Mouse (Mus musculus): ENCODE measurements around the gene Ksr1. TPM values are rescaled to one million over a fixed set of nuclear protein-coding genes. Genes with fewer than 3 reads are reported as not detected.

Ksr1 gene
- polyA plus RNA-seq, 1 experiment from 2014 or later: 3.3 TPM

- peak; percentile 83 for DNase-seq (ENCODE audit: low spot score, missing footprints)
- H3K9ac ChIP-seq (ENCODE audit: low read length): peak overlapping the region; percentile 29; the same call in 1 of the 2 replicates
- H3K4me2 ChIP-seq: no peak overlapping the region
- H3K4me3 ChIP-seq (ENCODE audit: low read depth, low read length): no peak overlapping the region
- H3K27me3 ChIP-seq (ENCODE audit: control insufficient read depth, insufficient read depth, low read length): no peaks in the 10 kb centered on the region
- peaks cover 18% of the 10 kb centered on the region for H3K4me1 ChIP-seq (ENCODE audit: control insufficient read depth, insufficient read depth, low read length)
- no peaks in the 10 kb centered on the region for H3K36me3 ChIP-seq (ENCODE audit: control insufficient read depth, insufficient read depth, low read length)
- ATAC-seq (ENCODE audit: low FRiP score): 0 out of 2 replicates have a peak, but pooled peaks have one; percentile 33
- WGBS: 3% methylated on average over 2 of the region's 2 CpGs
- no peaks in the 10 kb centered on the region for H3K9me3 ChIP-seq (ENCODE audit: control insufficient read depth, low read length)
- peak overlapping the region; percentile 20 for H3K27ac ChIP-seq (ENCODE audit: low read depth, low read length)
Observed at GRCm38 (mm10) chr11:79095713-79096112, 50.5 kb downstream of the Ksr1 start.

- H3K4me3 ChIP-seq (ENCODE audit: low read depth, low read length): no peak overlapping the region
- DNase-seq (ENCODE audit: low spot score, missing footprints) (peak; percentile 83), ATAC-seq (ENCODE audit: low FRiP score) (no peak)
- H3K36me3 ChIP-seq (ENCODE audit: control insufficient read depth, insufficient read depth, low read length): no peaks in the 10 kb centered on the region
- no peak overlapping the region for H3K4me2 ChIP-seq
- 68% methylated on average over 5 of the region's 5 CpGs for WGBS
- 0 out of 2 replicates have a peak overlapping the region, but pooled peaks have one; percentile 20 for H3K27ac ChIP-seq (ENCODE audit: low read depth, low read length)
- H3K9me3 ChIP-seq (ENCODE audit: control insufficient read depth, low read length): no peaks in the 10 kb centered on the region
- H3K27me3 ChIP-seq (ENCODE audit: control insufficient read depth, insufficient read depth, low read length): no peaks in the 10 kb centered on the region
- H3K9ac ChIP-seq (ENCODE audit: low read length): no peak overlapping the region
- peaks cover 18% of the 10 kb centered on the region for H3K4me1 ChIP-seq (ENCODE audit: control insufficient read depth, insufficient read depth, low read length)
Observed at GRCm38 (mm10) chr11:79094727-79095126, 51.5 kb downstream of the Ksr1 start.

GRCm38 (mm10) chr11:79093986-79094695 is 52.1 kb downstream of the Ksr1 start:
- WGBS: 90% methylated on average over 10 of the region's 10 CpGs
- no peak overlapping the region for H3K27ac ChIP-seq (ENCODE audit: low read depth, low read length)

GRCm38 (mm10) chr11:79093386-79093906 is 52.8 kb downstream of the Ksr1 start:
- no peaks in the 10 kb centered on the region for H3K27me3 ChIP-seq (ENCODE audit: control insufficient read depth, insufficient read depth, low read length)
- H3K4me3 ChIP-seq (ENCODE audit: low read depth, low read length): no peak overlapping the region
- no peak overlapping the region for H3K9ac ChIP-seq (ENCODE audit: low read length)
- H3K4me2 ChIP-seq: no peak overlapping the region
- DNase-seq (ENCODE audit: low spot score, missing footprints): no peak
- no peaks in the 10 kb centered on the region for H3K9me3 ChIP-seq (ENCODE audit: control insufficient read depth, low read length)
- 67% methylated on average over 15 of the region's 15 CpGs for WGBS
- no peaks in the 10 kb centered on the region for H3K36me3 ChIP-seq (ENCODE audit: control insufficient read depth, insufficient read depth, low read length)
- H3K4me1 ChIP-seq (ENCODE audit: control insufficient read depth, insufficient read depth, low read length): peaks cover 14% of the 10 kb centered on the region
- no peak for ATAC-seq (ENCODE audit: low FRiP score)
- H3K27ac ChIP-seq (ENCODE audit: low read depth, low read length): no peak overlapping the region

More at GRCm38 (mm10) chr11:79093986-79094695, 52.1 kb downstream of the Ksr1 start:
- no peaks in the 10 kb centered on the region for H3K27me3 ChIP-seq (ENCODE audit: control insufficient read depth, insufficient read depth, low read length)
- H3K4me3 ChIP-seq (ENCODE audit: low read depth, low read length): no peak overlapping the region
- no peak for ATAC-seq (ENCODE audit: low FRiP score)
- no peaks in the 10 kb centered on the region for H3K9me3 ChIP-seq (ENCODE audit: control insufficient read depth, low read length)
- H3K4me2 ChIP-seq: no peak overlapping the region
- H3K9ac ChIP-seq (ENCODE audit: low read length): no peak overlapping the region
- DNase-seq (ENCODE audit: low spot score, missing footprints): no peak
- no peaks in the 10 kb centered on the region for H3K36me3 ChIP-seq (ENCODE audit: control insufficient read depth, insufficient read depth, low read length)
- H3K4me1 ChIP-seq (ENCODE audit: control insufficient read depth, insufficient read depth, low read length): peaks cover 15% of the 10 kb centered on the region

GRCm38 (mm10) chr11:79092802-79093201 is 53.4 kb downstream of the Ksr1 start:
- no peak overlapping the region for H3K27ac ChIP-seq (ENCODE audit: low read depth, low read length)
- H3K27me3 ChIP-seq (ENCODE audit: control insufficient read depth, insufficient read depth, low read length): no peaks in the 10 kb centered on the region
- 81% methylated on average over 7 of the region's 7 CpGs for WGBS
- peaks cover 14% of the 10 kb centered on the region for H3K4me1 ChIP-seq (ENCODE audit: control insufficient read depth, insufficient read depth, low read length)
- H3K9ac ChIP-seq (ENCODE audit: low read length): no peak overlapping the region
- H3K9me3 ChIP-seq (ENCODE audit: control insufficient read depth, low read length): no peaks in the 10 kb centered on the region
- ATAC-seq (ENCODE audit: low FRiP score): no peak
- no peak overlapping the region for H3K4me3 ChIP-seq (ENCODE audit: low read depth, low read length)
- no peak overlapping the region for H3K4me2 ChIP-seq
- no peaks in the 10 kb centered on the region for H3K36me3 ChIP-seq (ENCODE audit: control insufficient read depth, insufficient read depth, low read length)
- no peak for DNase-seq (ENCODE audit: low spot score, missing footprints)

GRCm38 (mm10) chr11:79092245-79092644 is 54.0 kb downstream of the Ksr1 start:
- Histone ChIP-seq H3K36me3 (ENCODE audit: control insufficient read depth, insufficient read depth, low read length) (no peaks in the 10 kb centered on the region), H3K4me3 (ENCODE audit: low read depth, low read length) (no peak overlapping the region), H3K4me1 (ENCODE audit: control insufficient read depth, insufficient read depth, low read length) (peaks cover 14% of the 10 kb centered on the region), H3K27me3 (ENCODE audit: control insufficient read depth, insufficient read depth, low read length) (no peaks in the 10 kb centered on the region), H3K9ac (ENCODE audit: low read length) (no peak overlapping the region), H3K9me3 (ENCODE audit: control insufficient read depth, low read length) (no peaks in the 10 kb centered on the region), H3K4me2 (no peak overlapping the region), H3K27ac (ENCODE audit: low read depth, low read length) (no peak overlapping the region)
- ATAC-seq (ENCODE audit: low FRiP score): no peak
- 87% methylated on average over 6 of the region's 6 CpGs for WGBS
- DNase-seq (ENCODE audit: low spot score, missing footprints): no peak

- ATAC-seq (ENCODE audit: low FRiP score): no peak
- no peak for DNase-seq (ENCODE audit: low spot score, missing footprints)
- Histone ChIP-seq H3K9me3 (ENCODE audit: control insufficient read depth, low read length) (no peaks in the 10 kb centered on the region), H3K9ac (ENCODE audit: low read length) (no peak overlapping the region), H3K4me1 (ENCODE audit: control insufficient read depth, insufficient read depth, low read length) (no peaks in the 10 kb centered on the region; the same call in 1 of the 2 replicates), H3K4me2 (no peak overlapping the region), H3K27me3 (ENCODE audit: control insufficient read depth, insufficient read depth, low read length) (no peaks in the 10 kb centered on the region), H3K27ac (ENCODE audit: low read depth, low read length) (no peak overlapping the region), H3K36me3 (ENCODE audit: control insufficient read depth, insufficient read depth, low read length) (no peaks in the 10 kb centered on the region), H3K4me3 (ENCODE audit: low read depth, low read length) (no peak overlapping the region)
- WGBS: 94% methylated on average over 1 of the region's 1 CpGs
Observed at GRCm38 (mm10) chr11:79089756-79090155, 56.5 kb downstream of the Ksr1 start.

- H3K4me1 ChIP-seq (ENCODE audit: control insufficient read depth, insufficient read depth, low read length): no peaks in the 10 kb centered on the region
- 72% methylated on average over 5 of the region's 5 CpGs for WGBS
- ATAC-seq (ENCODE audit: low FRiP score): no peak
- H3K9me3 ChIP-seq (ENCODE audit: control insufficient read depth, low read length): no peaks in the 10 kb centered on the region
- H3K27me3 ChIP-seq (ENCODE audit: control insufficient read depth, insufficient read depth, low read length): no peaks in the 10 kb centered on the region
- H3K4me2 ChIP-seq: no peak overlapping the region
- no peak overlapping the region for H3K9ac ChIP-seq (ENCODE audit: low read length)
- H3K27ac ChIP-seq (ENCODE audit: low read depth, low read length): no peak overlapping the region
- no peaks in the 10 kb centered on the region for H3K36me3 ChIP-seq (ENCODE audit: control insufficient read depth, insufficient read depth, low read length)
- H3K4me3 ChIP-seq (ENCODE audit: low read depth, low read length): no peak overlapping the region
- DNase-seq (ENCODE audit: low spot score, missing footprints): no peak
Observed at GRCm38 (mm10) chr11:79089027-79089426, 57.2 kb downstream of the Ksr1 start.

GRCm38 (mm10) chr11:79088325-79088724 is 57.9 kb downstream of the Ksr1 start:
- WGBS: 90% methylated on average over 9 of the region's 9 CpGs
- H3K9me3 ChIP-seq (ENCODE audit: control insufficient read depth, low read length): no peaks in the 10 kb centered on the region
- no peaks in the 10 kb centered on the region for H3K27me3 ChIP-seq (ENCODE audit: control insufficient read depth, insufficient read depth, low read length)
- DNase-seq (ENCODE audit: low spot score, missing footprints) (no peak), ATAC-seq (ENCODE audit: low FRiP score) (no peak)
- no peak overlapping the region for H3K27ac ChIP-seq (ENCODE audit: low read depth, low read length)
- H3K4me2 ChIP-seq: no peak overlapping the region
- H3K4me1 ChIP-seq (ENCODE audit: control insufficient read depth, insufficient read depth, low read length): no peaks in the 10 kb centered on the region
- H3K9ac ChIP-seq (ENCODE audit: low read length): no peak overlapping the region
- no peaks in the 10 kb centered on the region for H3K36me3 ChIP-seq (ENCODE audit: control insufficient read depth, insufficient read depth, low read length)
- no peak overlapping the region for H3K4me3 ChIP-seq (ENCODE audit: low read depth, low read length)
